Mouse (Mus musculus) kidney, postnatal 0 days (tissue): ENCODE data around the gene Best3. TPM values are rescaled to one million over a fixed set of nuclear protein-coding genes. Genes with fewer than 3 reads are reported as not detected.

Experiments used
- ATAC-seq: fragments of 200-750 bp; cut with Nextera tagmentation; replicated peaks from 2 replicates; pipeline ENCODE4 v1.8.0; 2017; ENCODE audit warnings: low read depth, moderate number of reproducible peaks, moderate TSS enrichment, moderate library complexity; ENCODE audit not compliant: low FRiP score
- DNase-seq: peaks from one replicate; pipeline ENCODE4 v3.0.0-alpha.2; 2016; ENCODE audit warnings: low spot score
- H3K27ac ChIP-seq: fragments of 300-500 bp; sonication (generic); 2 replicates; pipeline ENCODE4 v1.5.1; 2014; ENCODE audit warnings: mild to moderate bottlenecking
- H3K27me3 ChIP-seq: fragments of 300-500 bp; sonication (generic); 2 replicates; pipeline ENCODE4 v1.6.1; 2014; ENCODE audit warnings: low read length, mixed read lengths; ENCODE audit not compliant: insufficient read depth
- H3K36me3 ChIP-seq: fragments of 300-500 bp; sonication (generic); 2 replicates; pipeline ENCODE4 v1.6.1; 2014; ENCODE audit warnings: low read length, mixed read lengths; ENCODE audit not compliant: insufficient read depth
- H3K4me1 ChIP-seq: fragments of 300-500 bp; sonication (generic); replicated peaks from 2 replicates; pipeline ENCODE4 v1.6.1; 2014; ENCODE audit warnings: antibody characterized with exemption, low read length, mixed read lengths; ENCODE audit not compliant: insufficient read depth
- H3K4me2 ChIP-seq: fragments of 300-500 bp; sonication (generic); 2 replicates; pipeline ENCODE4 v1.6.1; 2014; ENCODE audit warnings: mild to moderate bottlenecking, low read length, moderate library complexity, mixed read lengths
- H3K4me3 ChIP-seq: fragments of 300-500 bp; sonication (generic); replicated peaks from 2 replicates; pipeline ENCODE4 v1.5.1; 2014; ENCODE audit warnings: low read depth, low read length
- H3K9ac ChIP-seq: fragments of 300-500 bp; sonication (generic); 2 replicates; pipeline ENCODE4 v1.6.1; 2014; ENCODE audit warnings: low read depth, low read length
- H3K9me3 ChIP-seq: fragments of 300-500 bp; sonication (generic); replicated peaks from 2 replicates; pipeline ENCODE4 v1.6.1; 2016; ENCODE audit warnings: low read length, inconsistent platforms, mixed read lengths
- CTCF ChIP-seq: IDR thresholded peaks from 2 replicates; pipeline ENCODE4 v1.5.1; 2016; ENCODE audit warnings: antibody characterized with exemption, low read depth, mild to moderate bottlenecking, moderate library complexity
- WGBS: fragments of 180-500 bp; shearing (Covaris S2); extraction: QIAGEN DNeasy Blood & Tissue Kit; methylation state at CpG from one replicate; pipeline ENCODE4 v1.1.7; 2014; 5-methylcytosine and 5-hydroxymethylcytosine counted together
- polyA plus RNA-seq: library from polyadenylated mRNA; unstranded; fragments of >200 nt; fragmentation: Nextera tagmentation; extraction: Ambion mirVana; gene quantifications from 2 replicates; pipeline ENCODE4 v1.2.1, GENCODE M21; 2015

Best3 gene
- polyA plus RNA-seq, 1 experiment from 2014 or later = 0.22 TPM

DNA sequence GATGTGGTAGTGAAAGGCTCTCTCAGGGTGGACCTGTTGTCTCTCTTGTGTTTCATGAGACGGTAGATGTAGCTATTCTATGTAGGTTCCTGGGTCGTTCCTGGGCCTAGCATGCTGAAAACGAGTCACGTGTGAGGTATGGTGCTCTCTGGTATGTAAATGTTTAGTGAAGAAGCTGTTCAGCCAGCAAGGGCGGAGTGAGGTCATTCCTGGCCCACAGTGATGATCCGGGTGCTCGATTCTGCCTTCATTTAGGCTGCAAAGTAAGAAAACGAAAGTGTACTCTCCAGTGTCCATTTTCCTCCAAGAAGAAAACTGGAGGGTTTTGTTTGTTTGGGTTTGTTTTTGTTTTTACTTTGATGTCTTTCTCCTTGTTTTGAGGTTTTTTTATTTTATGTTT, 7.9 kb downstream of the Best3 start:
- no peaks in the 10 kb centered on the region for H3K9me3 ChIP-seq
- no peaks in the 10 kb centered on the region for H3K36me3 ChIP-seq
- no peak overlapping the region for H3K4me3 ChIP-seq
- ATAC-seq (no peak), DNase-seq (no peak)
- H3K4me2 ChIP-seq = no peak overlapping the region
- H3K27ac ChIP-seq = no peak overlapping the region
- H3K4me1 ChIP-seq = no peaks in the 10 kb centered on the region
- H3K27me3 ChIP-seq = no peaks in the 10 kb centered on the region
- TF ChIP-seq CTCF = no peak
- H3K9ac ChIP-seq = no peak overlapping the region
- 70% methylated on average over 8 of the region's 8 CpGs for WGBS

DNA sequence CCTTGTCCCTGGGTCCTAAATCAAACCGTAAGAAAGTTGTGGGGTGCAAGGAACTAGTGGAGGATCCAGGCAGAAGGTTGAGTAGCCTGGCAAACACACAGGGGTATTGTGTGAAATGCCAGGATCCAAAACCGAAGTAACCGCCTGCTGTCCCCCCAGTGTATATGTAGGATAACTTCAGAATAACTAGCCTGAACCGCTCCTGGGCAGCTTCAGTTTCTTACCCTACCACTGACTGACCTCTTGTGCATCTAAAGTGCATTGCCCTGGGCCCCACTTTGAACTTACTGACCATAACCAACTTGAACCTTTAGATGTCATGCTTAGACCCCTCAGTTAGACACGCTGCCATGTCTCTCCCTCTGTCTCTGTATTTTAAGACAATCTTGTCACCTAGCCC, 9.0 kb downstream of the Best3 start:
- peak; percentile 34 for TF ChIP-seq CTCF
- Histone ChIP-seq H3K4me2 (no peak overlapping the region), H3K27me3 (no peaks in the 10 kb centered on the region), H3K9ac (no peak overlapping the region), H3K9me3 (no peaks in the 10 kb centered on the region), H3K27ac (no peak overlapping the region), H3K4me1 (no peaks in the 10 kb centered on the region), H3K4me3 (no peak overlapping the region), H3K36me3 (no peaks in the 10 kb centered on the region)
- WGBS = 74% methylated on average over 5 of the region's 5 CpGs
- no peak for DNase-seq
- ATAC-seq = no peak; the same call in 1 of the 2 replicates

DNA sequence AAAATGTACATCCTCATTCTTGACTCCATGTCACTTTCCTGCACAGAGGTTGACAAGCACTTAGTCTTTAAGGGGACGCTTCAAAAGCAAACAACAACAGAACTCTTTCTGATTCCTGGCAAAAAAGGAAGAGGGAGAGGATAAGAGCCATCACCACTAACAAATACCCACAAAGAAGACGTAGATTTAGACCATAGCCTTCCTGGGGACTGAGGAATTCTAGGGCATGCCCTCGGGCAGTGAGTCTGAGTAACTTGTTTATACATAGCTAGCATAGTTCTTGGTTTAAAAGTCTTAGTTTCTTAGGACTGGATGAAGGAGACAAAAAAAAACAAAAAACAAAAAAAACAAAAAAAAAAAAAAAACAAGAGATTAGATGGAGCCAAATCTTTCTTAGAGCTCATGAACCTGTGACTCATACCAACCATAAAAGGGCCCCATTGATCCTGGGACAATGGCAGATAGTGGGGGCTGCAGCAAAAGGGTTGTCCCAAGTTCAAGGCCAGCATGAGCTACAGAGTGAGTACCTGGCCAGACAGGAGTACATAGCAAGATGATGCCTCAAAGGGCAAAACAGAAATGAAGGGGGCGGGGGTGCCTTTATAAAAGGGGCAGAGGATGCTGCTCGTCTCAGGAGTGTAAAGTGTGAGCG, 9.6 kb downstream of the Best3 start:
- Histone ChIP-seq H3K4me3 (no peak overlapping the region), H3K9ac (no peak overlapping the region), H3K4me1 (no peaks in the 10 kb centered on the region), H3K36me3 (no peaks in the 10 kb centered on the region), H3K9me3 (no peaks in the 10 kb centered on the region), H3K27me3 (no peaks in the 10 kb centered on the region), H3K27ac (no peak overlapping the region), H3K4me2 (no peak overlapping the region)
- ATAC-seq = no peak
- DNase-seq = no peak
- WGBS = 61% methylated on average over 6 of the region's 6 CpGs
- TF ChIP-seq CTCF = no peak

DNA sequence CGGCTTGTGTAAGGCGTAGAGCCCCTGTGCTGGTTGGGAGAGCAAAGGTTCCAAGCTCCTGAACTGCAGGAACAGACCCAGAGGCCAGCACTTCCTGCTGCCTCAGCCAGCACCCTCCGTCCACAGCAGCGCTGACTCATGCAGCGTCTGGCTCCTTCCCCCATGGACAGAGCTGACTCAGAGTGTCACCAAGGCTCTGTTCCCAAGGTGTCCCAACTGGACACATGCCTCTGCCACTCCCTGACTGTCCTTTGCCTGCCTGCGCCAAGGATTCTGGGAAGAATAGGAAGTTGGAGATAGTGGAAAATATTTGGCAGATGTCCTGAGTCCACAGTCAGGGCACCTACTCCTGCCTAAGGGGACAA, 10.1 kb downstream of the Best3 start:
- WGBS = 39% methylated on average over 6 of the region's 6 CpGs
- Histone ChIP-seq H3K9me3 (no peaks in the 10 kb centered on the region), H3K4me1 (no peaks in the 10 kb centered on the region), H3K9ac (no peak overlapping the region), H3K36me3 (no peaks in the 10 kb centered on the region), H3K4me2 (no peak overlapping the region), H3K27me3 (no peaks in the 10 kb centered on the region), H3K4me3 (no peak overlapping the region), H3K27ac (no peak overlapping the region)
- TF ChIP-seq CTCF = no peak
- DNase-seq = no peak
- peak; percentile 83 for ATAC-seq

DNA sequence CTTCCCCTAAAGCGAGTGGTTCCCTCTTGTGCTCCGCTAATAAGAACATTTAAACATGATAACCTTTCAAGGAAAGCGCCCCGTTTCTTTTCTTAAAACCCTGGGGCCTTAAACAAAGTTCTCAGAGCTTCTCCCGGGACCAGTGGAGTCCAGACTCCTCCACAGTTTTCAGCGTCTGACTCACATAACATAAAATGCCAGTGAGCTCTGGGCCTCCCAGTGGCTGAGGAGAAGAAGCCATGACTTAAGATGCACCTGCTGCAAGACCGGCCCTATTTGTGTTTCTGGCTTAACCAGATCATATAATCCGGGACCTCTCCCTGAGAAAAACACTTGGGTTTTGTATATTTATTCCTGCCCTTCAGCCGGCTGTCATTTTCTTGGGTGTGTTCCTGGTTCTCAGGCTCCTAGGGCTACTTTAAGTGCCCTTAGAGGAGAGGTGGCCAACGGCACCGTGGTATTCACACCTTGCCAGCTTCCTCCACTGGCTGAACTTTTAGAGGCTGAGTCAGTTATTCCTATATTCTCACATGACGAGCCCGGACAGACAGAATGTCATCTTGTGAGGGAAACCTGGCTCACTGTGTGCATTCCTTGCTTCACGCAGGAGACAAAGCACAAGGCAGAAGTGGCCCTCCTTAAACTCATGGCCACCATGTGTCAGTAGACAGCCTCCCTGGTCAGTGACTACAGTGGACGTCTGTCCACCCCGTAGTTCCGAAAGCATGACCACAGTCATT, 12.8 kb downstream of the Best3 start:
- Histone ChIP-seq H3K4me2 (no peak overlapping the region), H3K4me1 (no peaks in the 10 kb centered on the region), H3K27ac (no peak overlapping the region), H3K36me3 (no peaks in the 10 kb centered on the region), H3K27me3 (no peaks in the 10 kb centered on the region), H3K9ac (no peak overlapping the region), H3K9me3 (no peaks in the 10 kb centered on the region), H3K4me3 (no peak overlapping the region)
- ATAC-seq = no peak
- peak; percentile 6; the same call in 1 of the 2 replicates for TF ChIP-seq CTCF
- WGBS = 75% methylated on average over 17 of the region's 17 CpGs
- no peak for DNase-seq

DNA sequence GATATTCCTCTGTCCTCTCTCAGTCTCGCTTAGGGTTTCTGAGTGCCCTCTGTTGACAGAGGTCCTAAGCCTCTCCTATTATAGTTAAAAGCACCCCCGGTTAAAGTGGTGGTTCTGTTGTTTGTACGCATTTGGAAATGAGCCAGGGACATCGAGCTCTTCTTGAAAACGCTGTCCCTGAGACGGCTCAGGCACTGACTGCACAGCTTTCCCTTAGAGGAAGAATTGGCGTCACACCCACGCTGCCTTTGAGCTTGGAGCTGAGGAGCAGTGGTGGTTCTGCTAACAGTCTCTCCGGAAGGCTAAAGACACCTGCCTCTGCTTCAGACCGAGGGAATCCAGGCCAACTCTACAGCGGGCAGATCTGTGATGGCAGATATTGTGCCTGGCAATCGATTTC, 14.9 kb downstream of the Best3 start:
- DNase-seq (no peak), ATAC-seq (no peak)
- Histone ChIP-seq H3K9ac (no peak overlapping the region), H3K36me3 (no peaks in the 10 kb centered on the region), H3K27me3 (no peaks in the 10 kb centered on the region), H3K4me3 (no peak overlapping the region), H3K4me2 (no peak overlapping the region), H3K9me3 (no peaks in the 10 kb centered on the region), H3K4me1 (no peaks in the 10 kb centered on the region), H3K27ac (no peak overlapping the region)
- 64% methylated on average over 12 of the region's 12 CpGs for WGBS
- TF ChIP-seq CTCF = no peak

DNA sequence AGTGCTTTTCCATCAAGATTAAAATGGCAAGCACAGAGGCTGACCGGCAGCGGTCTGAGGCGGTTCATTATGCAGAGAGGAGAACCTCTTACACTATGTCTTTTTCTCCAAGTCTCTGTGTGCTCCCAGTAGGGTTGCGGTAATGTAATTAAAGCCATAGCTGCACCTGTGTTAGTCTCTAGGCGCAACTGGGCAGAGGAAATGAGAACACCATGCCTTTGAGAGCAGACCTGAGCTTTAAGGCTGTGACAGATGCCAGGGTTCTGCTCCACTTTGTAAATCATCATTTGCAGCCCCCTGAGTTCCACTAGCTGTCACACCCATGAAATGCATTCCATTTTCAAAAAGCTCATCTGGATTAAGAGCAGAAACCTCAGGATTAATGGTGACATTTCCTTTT, 18.6 kb downstream of the Best3 start:
- no peaks in the 10 kb centered on the region for H3K4me1 ChIP-seq
- no peak for DNase-seq
- H3K4me2 ChIP-seq = no peak overlapping the region
- no peak overlapping the region for H3K9ac ChIP-seq
- WGBS = 69% methylated on average over 5 of the region's 5 CpGs
- no peak for ATAC-seq
- H3K4me3 ChIP-seq = no peak overlapping the region
- TF ChIP-seq CTCF = no peak
- H3K27me3 ChIP-seq = no peaks in the 10 kb centered on the region
- no peak overlapping the region for H3K27ac ChIP-seq
- no peaks in the 10 kb centered on the region for H3K36me3 ChIP-seq
- no peaks in the 10 kb centered on the region for H3K9me3 ChIP-seq
